Mouse (Mus musculus) central nervous system, embryonic 14 days (tissue): ENCODE data around the gene Enpp4. TPM values are rescaled to one million over a fixed set of nuclear protein-coding genes. Genes with fewer than 3 reads are reported as not detected.

Experiments used
- polyA plus RNA-seq: library from polyadenylated mRNA; depleted of rRNA; stranded (reverse); fragments of >200 nt; gene quantifications from 2 replicates; pipeline ENCODE4 v1.2.3, GENCODE M21; 2012; rRNA removed

Enpp4 gene
- polyA plus RNA-seq, result 3.1 and 3.4 TPM in 2 replicates

GRCm38 (mm10) chr17:44105287-44106138, at the start of gene Enpp4:
TSS of gene Enpp4 (minus strand) at chr17:44105809.

GRCm38 (mm10) chr17:44078631-44079350, 26.8 kb downstream of the Enpp4 start, which contains the start of gene Enpp5:
TSS of gene Enpp5 (plus strand) at chr17:44078813.

Other genes starting within 250 kb of the Enpp4 start
- gene Enpp5, start 27.0 kb downstream of the Enpp4 start, polyA plus RNA-seq, result 62.6 and 64.6 TPM in 2 replicates
- 0.17 and 0.31 TPM in 2 replicates for gene Clic5, start 82.8 kb upstream of the Enpp4 start, polyA plus RNA-seq